Mouse (Mus musculus): ENCODE measurements around the gene Tmem160.
A peak's percentile ranks its signal among the peaks of the same experiment; 100 is the strongest.

The Tmem160 gene

DNA sequence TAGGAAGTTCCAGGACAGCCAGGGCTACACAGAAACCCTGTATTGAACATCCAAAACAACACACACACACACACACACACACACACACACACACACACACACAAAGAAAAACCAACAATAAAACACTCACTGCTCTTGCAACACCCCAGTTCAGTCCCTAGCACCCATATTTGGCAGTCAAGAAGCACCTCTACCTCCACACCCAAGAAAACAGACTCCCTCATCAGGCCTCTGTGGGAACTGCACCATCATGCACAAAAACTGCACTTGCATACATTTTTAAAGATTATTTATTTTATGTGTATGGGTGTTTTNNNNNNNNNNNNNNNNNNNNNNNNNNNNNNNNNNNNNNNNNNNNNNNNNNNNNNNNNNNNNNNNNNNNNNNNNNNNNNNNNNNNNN is 11.3 kb upstream of the Tmem160 start:
- no peak for DNase-seq (ENCODE audit: low spot score)

DNA sequence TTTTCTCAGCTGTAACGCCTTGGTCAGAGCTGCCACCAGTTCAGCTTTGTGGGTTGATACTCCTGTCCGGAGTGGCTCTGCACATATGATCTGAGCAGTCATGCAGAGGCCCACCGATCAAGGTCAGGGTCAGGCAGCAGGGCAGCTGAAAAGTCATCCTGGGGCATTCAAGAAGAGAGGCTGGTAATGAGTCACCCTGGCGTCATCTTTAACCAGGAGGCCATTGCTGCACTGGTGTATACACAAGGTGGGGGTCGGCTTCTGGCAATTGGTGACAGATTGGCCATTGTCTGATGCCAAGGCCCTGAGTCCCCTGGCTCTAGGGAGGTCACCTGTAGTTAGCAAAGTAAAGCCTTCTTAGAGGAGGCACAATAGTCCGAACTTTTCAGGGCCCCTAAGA is 923 bp upstream of the Tmem160 start:
- no peak for DNase-seq (ENCODE audit: low spot score)

DNA sequence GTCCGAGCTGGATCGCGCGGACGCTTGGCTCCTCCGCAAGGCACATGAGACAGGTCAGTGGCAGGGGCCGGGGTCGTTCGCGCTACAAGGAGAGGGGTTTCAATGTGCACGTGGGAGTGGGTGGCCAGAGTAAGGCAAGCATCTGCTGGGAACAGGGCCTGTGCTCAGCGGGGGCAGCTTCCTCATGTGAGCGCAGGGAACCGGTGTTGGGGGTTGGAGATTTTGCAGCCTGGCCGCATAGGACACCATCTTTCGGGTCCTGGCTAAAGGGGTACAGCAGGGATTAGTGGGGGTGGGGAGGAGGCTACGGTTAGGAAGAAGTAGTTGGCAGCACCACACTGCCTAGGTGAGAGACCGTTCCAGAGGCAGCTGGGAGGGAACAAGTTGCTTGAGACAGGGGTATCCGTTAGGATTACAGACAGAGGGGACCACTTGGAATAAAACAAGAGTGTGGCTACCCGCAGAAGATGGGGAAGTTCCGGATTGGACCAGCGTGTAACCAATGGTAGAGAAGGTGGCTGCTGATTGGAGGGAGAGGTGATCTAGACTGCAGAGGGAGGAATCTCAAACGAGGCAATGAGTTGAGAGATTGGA is 636 bp downstream of the Tmem160 start:
- DNase-seq (ENCODE audit: low spot score): no peak

DNA sequence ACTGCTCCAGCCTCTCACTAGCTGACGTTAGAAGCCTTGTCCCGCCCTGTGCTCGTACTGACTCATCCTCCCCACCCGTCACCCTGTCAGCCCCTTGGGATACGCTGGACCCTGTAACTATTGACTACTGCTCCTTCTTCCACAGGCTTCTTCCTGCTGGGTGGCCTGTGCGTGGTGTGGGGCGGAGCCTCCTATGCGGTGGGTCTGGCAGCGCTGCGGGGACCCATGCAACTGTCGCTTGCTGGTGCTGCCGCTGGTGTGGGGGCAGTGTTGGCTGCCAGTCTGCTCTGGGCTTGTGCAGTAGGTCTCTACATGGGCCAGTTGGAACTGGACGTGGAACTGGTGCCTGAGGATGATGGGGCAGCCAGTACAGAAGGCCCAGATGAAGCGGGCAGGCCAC is 2.4 kb downstream of the Tmem160 start:
- no peak for DNase-seq (ENCODE audit: low spot score)

DNA sequence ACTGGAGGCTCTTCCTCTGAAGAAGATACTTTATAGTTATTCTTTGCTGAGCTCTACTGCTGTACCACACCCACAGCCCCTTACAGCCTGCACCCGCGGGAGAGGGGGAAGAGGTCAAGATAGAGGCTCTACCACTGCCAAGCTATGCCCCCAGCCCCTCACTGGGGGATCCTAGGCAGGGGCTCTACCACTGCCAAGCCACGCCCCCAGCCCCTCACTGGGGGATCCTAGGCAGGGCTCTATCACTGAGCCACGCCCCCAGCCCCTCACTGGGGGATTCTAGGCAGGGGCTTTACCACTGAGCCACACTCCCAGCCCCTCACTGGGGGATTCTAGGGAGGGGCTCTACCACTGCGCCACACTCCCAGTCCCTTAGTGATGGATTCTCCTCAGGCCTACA is 3.7 kb downstream of the Tmem160 start:
- DNase-seq (ENCODE audit: low spot score): no peak

DNA sequence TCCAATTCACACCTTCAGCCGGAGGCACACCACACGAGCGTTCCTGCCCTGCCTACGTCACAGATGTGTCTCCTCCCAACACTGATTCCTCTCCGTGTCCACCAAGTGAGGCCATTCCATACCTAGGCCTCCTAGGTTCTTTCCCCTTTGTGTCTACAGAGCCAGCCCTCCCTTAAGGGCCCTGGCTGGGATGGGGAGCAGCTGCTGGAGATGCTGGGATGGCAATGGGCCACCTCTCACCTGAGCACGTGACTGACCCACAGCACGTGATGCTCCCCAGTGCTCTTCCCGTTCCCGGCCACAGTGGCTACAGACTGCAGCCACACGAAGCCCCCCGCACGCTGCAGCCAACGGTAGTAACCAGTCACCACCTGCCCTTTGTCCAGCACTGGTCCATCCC is 8.0 kb downstream of the Tmem160 start:
- no peak for DNase-seq (ENCODE audit: low spot score)

DNA sequence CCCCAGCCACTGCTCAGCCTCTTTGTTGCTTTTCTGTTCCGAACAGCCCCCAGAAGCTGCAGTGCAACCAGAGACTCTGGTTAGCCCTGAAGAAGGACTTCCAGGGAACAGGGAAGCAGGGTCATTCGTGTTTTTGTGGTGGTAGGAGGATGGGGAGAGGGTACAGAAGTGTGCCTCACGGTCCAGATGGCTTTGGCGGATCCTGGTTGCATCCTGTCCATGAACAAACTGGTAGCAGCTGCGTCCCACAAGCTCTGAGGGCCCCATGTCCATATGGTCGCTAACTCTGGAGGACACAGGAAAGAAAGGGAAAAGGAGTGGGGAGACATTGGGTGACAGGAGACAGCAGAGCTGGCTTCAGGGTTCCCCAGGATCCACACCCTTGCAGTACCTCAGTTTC is 8.6 kb downstream of the Tmem160 start:
- DNase-seq (ENCODE audit: low spot score): no peak

DNA sequence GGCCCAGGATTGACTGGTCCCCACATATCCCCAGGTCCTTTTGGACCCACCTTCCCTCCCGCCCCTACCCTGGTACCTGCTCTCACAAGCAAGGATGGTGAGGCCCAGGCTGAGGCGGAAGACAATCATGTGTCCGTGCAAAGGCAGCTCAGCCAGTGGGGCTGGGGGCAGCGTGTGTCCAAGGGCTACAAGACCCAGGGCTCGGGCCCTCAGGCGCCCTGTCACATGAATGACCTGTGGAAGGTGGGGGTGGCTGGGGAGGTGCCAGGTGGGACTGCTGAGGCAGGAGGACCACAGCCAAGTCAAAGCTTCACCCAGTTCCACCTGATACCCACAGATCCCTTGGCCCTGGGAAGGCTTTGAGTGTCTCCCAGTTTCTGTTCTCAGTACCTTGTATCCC is 9.1 kb downstream of the Tmem160 start:
- DNase-seq (ENCODE audit: low spot score): no peak

DNA sequence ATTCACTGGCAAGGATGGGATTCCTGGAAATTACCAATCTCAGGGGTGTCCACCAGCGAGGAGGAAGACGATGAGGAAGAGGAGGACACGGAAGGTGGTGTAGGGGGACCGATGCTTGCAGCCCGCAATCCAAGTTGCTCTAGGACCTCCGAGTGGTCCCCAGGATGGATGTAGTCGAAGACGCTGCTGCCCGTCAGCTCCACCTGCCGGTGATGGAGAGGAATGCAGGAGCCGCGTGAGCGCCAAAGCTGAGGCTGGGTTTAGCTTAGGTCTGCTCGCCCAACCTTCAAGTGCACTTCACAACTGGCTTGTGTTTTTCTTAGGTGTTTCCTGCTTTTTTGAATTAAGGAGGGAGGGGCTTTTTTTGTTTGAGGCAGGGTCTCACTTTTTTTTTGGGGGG is 10.6 kb downstream of the Tmem160 start:
- DNase-seq (ENCODE audit: low spot score): peak; percentile 81

DNA sequence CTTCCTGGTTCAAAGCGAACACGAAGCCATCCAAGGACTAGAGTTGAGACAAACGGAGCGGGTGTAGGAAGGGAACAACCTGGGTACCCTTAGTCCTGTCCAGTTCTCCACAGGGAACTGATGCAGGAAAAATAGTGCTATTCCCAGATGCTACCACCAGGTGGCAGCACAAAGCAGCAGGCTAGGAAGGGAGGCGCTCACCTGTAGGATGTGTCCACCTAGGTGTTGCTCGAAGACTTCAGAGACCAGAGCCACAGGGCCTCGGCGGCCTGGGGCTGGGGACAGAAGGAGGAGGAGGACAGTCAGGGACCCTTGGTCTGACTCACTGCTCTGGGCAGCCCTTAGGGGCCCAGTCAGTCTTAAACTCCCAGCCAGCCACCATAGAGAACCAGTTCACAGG is 12.6 kb downstream of the Tmem160 start:
- DNase-seq (ENCODE audit: low spot score): peak; percentile 80

DNA sequence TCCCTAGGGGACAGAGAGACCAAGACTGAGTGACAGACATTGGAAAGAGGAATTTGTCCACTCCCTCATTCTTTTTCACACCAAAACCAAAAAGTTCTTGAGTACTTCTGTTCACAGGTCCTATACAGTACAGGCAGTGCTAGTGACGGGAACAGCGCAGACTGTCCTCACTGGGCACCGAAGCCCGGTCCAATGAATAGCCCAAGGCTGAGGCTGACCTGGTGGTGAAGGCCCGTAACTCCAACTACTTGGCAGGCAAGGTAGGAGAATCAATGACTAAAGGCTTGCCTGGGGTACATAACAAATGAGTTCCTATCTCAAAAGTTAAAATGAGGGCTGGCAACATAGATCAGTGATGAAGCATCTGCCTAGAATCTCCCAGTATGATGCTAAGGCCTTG is 13.0 kb downstream of the Tmem160 start:
- DNase-seq (ENCODE audit: low spot score): no peak

DNA sequence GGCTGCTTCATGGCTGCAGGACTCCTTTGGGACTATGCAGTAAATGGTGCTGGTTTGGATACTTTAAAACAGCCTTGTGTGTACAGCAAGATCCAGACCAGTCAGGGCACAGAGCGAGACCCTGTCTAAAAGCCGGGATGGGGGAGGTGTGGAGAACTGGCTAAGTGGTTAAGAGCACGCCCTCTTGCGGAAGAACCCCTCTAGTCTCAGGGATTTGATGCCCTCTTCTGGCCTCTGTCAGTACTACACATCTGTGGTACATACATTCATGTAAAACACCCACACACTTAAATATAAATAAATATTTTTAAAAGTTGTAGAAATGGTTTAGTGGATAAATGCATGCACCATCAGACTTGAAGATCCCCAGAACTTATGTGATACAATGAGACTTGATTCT is 14.0 kb downstream of the Tmem160 start:
- no peak for DNase-seq (ENCODE audit: low spot score)

DNA sequence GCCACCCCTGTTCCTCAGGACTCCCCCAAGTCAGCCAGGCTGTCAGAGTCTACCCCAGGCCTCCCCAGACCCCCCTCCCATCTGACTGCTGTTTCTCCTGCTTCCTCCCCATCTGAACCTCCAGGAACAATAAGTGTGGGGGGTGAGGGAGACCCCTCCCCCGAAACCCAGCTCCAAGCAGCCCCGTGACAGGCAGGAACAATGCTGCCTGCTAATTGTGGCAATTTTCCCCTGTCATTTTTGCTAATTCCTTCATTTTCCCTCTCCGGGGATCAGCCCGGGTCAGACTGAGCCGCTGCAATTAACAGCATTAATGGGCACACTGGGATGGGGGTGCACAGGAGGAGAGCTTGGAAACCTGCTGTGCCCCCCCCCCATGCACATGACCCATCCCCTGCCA is 15.5 kb downstream of the Tmem160 start:
- DNase-seq (ENCODE audit: low spot score): no peak

DNA sequence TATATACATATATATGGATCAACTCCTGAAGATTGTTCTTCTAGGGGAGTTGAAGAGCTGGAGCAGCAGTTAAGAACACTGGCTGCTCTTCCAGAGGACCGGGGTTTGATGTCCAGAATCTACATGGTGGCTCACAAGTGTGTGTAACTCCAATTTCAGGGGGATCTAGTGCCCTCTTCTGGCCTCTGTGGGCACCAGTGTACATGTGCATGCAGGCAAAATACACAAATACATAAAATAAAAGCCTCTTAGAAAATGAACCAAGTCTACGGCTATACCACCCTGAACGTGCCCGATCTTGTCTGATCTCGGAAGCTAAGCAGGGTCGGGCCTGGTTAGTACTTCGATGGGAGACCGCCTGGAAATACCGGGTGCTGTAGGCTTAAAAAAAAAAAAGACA is 19.0 kb downstream of the Tmem160 start:
- no peak for DNase-seq (ENCODE audit: low spot score)

DNA sequence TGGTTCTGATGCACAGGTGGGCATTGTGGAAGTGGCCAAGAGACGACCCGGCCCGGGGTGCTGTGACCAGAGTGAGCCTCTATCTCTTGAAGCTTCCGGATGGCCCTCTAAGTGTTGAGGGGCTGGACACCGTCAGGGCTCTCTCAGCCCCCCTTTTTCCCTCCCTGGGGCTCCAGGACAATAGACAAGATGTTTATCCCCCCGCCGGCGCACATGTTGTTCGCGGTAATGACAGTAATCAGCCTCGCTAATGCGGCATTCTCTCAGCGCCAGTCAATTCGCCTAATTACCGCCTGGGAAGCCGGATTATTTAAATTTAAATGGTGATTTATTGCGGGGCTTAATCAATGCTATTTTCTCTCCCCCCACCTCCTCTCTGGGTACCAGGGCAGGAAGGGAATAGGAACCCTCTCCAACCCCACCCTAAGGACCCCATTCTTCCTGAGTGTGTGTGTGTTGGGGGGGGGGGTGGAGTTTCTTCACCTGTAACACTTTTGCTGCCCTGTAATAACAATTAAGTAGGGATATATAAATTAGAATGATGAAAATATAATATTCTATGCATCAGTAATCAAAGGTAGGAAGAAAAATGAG is 19.6 kb downstream of the Tmem160 start:
- DNase-seq (ENCODE audit: low spot score): no peak

DNA sequence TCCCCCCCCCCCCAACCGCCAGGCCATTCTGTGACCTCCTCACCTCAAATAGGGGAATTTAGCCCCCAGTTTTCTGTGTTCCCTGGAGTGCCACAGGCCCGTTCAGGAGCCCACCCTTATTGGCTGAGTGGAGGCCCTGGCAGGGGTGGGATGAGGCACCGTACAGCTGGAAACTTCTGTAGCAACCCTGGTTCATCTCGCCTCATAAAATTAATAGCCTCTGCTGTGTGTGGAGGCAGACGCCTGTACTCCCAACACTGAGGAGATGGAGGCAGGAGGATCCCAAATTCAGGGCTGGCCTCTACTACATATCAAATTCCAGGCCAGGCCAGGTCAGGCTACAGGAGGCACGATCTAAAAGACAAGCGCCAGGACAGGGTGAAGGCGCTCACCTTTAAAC is 21.3 kb downstream of the Tmem160 start:
- no peak for DNase-seq (ENCODE audit: low spot score)

DNA sequence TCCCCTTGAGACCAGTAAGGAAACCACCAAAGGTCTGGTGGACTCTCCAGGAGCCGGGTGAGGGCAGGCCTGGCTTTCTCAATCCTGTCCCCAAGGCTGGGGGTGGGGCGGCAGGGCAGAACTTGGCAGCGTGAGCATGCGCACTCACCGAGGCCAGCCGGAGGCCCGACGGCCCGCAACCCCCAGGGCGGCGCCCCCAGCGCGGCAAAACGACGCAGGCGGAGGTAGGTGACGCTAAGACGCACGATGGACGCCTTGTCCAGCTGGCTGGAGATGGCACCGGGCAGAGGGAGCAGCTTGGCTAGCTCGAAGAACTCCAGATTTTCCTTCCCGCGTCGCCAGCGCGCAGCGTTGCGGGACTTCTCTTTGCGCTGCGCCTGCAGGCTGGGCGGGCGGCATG is 21.9 kb downstream of the Tmem160 start:
- no peak for DNase-seq (ENCODE audit: low spot score)

DNA sequence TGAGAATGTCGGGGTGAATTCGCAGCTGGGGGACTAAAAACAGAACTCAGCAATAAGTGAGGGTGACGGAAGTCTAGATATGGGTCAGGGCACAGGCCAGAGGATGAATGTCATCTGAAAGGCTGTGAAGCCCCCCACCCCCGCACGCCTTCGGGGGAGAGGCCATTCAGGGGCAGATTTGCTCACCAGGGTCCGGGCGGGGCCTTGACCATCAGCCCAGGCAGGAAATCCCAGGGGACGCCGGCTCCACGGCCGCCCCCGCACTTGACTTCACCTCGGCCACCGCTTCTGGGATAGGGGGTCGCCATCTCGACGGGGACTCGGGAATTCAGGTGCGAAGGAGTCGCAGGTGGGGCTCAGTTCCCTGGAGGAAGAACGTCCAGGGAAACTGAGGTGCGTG is 22.7 kb downstream of the Tmem160 start:
- DNase-seq (ENCODE audit: low spot score): no peak

DNA sequence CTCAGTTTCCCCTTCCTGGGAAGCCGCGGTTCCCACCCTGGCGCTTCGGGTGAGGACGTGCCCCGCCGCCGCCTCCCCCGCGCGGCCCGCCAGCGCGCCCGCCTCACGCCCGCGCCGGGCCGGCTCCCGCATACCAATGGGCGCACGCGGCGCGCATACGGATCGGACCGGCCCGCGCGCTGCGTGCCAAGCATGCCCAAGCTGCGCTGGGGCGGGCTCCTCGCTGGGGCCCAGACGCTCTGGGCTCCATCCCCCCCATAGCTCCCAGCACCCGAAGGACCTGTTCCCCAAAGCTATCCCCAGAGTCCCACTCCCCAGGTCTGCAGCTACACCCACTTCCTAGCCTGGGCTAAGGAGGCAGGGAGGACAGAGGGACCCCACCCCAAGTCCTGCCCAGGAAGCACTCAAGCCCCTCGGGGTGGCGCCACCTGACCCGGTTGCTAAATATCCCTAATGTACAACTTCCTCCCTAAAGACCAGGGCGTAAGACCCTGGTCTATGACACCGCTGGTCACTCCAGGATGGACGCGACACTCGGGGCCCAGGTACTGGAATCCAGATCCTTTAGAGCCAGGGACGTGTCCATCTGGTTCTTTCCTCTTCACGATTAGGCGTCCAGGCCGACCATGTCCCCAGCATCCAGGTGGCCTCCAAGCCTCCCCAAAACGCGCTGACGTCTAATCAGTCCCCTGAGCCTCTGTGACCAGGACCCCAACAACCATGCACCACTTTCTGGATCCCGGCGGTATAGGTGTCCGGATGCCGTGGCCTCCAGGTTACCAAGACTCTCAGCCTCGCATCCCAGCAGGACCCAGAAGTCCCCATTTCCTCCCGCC is 23.4 kb downstream of the Tmem160 start:
- no peak for DNase-seq (ENCODE audit: low spot score)

DNA sequence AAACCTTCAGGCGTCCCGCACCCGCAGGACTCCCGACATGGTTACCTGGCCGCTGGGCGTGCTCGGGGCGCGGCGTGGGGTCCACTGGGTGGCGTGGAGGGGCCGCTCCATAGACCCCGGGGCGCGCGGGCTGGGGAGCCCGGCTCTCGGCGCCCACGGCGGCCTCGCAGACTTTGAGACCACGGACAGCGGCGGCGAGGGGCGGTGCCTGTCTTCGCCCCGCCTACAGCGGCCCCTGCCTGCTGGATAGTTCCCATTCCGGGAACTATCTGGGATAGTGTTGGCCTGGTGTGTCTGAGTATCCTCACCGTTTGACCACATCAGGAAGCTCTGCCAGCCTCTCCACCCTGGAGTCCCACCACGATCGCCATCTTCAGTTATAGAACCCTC is 24.0 kb downstream of the Tmem160 start:
- no peak for DNase-seq (ENCODE audit: low spot score)

DNA sequence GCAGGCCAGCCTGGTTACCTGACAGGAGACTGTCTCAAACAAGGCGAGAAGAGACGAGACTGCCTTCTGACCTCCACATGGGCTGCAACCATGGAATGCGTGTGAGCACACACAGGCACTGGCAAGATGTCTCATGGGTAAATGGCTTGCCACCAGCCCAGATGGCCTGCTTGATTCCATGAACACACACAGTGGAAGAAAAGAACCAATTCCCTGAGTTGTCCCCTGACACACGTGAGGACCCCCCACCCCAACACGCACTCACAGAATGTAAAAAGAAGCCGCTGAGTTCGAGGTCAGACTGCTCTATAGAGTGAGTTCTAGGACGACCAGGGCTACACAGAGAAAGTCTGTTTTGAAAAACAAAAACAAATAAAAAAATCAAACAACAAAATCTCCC is 25.0 kb downstream of the Tmem160 start, which contains the start of gene Npas1:
Gene Npas1, minus strand, starts transcription at position 101 of the 400 bp plus-strand sequence.
- no peak for DNase-seq (ENCODE audit: low spot score)

DNA sequence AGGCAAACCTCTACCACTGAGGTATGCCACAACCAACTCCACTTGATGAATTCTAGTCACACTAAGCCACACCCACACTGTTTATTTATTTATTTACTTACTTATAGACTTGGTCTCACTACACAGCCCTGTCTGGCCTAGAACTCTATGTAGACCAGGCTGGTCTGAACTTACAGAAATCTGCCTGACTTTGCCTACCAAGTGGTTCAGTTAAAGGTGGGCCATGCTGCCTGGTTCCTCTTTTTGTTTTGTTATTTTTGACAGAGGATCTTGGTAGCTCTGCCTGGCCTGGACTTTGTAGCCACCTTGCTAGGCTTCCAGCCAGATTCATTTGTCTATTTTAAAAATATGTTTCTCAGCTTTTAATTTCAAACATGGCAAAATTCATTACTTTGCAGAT is 36.2 kb downstream of the Tmem160 start:
- DNase-seq (ENCODE audit: low spot score): no peak

DNA sequence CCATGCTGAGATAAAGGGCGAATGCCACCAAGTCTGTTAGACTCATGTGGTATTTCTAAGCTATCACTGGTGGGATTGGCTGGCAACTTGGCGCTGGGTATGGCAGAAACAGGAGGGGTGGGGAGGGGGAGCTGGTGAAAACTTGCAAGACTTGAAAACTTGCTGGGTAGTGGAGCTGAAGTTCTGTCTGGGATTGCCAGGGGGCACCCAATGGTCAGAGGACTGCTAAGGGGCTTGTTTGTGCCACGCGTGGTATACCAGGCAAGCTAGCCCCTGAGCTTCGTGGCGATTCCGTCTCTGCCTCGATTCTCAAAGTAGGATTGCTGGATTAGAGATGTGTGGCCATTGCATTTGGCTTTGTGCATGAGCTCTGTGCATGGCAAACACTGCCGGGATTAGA is 37.4 kb downstream of the Tmem160 start:
- no peak for DNase-seq (ENCODE audit: low spot score)

DNA sequence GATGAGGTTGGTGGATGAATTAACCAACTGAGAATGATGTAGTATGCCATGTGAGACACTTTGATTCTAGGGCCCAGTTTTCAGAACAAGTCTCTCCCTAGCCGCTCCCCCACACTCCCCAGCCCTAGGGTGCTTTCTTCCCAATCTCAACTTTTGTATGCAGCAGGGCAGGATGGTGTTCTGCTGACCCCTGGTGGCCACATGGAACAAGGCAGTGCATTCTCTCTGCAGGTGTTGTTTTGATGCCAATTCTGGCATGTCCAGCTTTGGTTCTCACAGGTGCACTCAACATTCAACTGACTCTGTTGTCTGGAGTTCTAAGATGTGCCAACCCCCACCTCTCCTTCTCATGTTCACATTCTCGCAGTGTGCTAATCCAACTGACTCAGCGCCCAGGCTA is 39.2 kb downstream of the Tmem160 start:
- peak; percentile 62 for DNase-seq (ENCODE audit: low spot score)
